In the genomic region with DNA sequence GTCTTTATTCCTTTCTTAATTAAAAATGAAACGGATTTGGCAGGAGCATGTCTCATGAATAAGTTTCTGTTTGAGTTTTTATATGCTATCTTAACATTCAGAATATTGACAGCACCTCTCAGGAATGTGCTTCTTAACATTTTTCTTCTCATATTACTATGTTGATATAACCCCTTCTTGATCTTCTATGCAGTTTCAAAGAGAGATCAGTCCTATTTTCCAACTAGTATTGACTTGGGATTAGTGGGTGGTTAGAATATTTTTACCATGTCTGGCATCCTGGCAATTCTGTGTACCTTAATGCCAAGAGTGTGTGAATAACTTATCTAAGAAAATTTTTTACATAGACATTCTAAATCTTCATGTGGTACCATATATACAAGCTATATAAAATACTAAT, we compare ENCODE assay signal across 20 mouse cellular contexts.
DNase-seq lines count a peak whose midpoint lies in the region; ATAC-seq and TF ChIP-seq lines count a peak whose summit lies in the region.
"Had no signal": no experiment of that assay in that cellular context is flagged by ENCODE, and none has a peak within 500 bp of the region (broad histone marks: within the 10 kb centered on the region; RNA-seq: fewer than 3 reads in every experiment).

No protein-coding gene starts in this region.

- H3K4me3 ChIP-seq in lung, embryonic 15.5 days, result no peak overlapping the region
- H3K4me3 ChIP-seq in stomach, embryonic 14.5 days (ENCODE audit: low read depth, low read length), result no peak overlapping the region
- H3K4me3 ChIP-seq in stomach, postnatal 0 days (ENCODE audit: low read depth, low read length), result no peak overlapping the region
- no peak overlapping the region for H3K4me3 ChIP-seq in myocyte
- H3K4me3 ChIP-seq in heart, embryonic 12.5 days, result no peak overlapping the region
- H3K4me3 ChIP-seq: forebrain, embryonic 10.5 days; forebrain, embryonic 13.5 days; heart, adult 2 months; heart, embryonic 10.5 days; hindbrain, embryonic 12.5 days; hindbrain, embryonic 15.5 days had no signal

- H3K9ac ChIP-seq in lung, embryonic 15.5 days, result no peak overlapping the region
- H3K9ac ChIP-seq in stomach, embryonic 14.5 days (replicated peaks; ENCODE audit: low read depth, low read length), result no peak overlapping the region
- no peak overlapping the region for H3K9ac ChIP-seq in stomach, postnatal 0 days (ENCODE audit: low read length)
- no peak overlapping the region for H3K9ac ChIP-seq in heart, embryonic 12.5 days
- H3K9ac ChIP-seq: forebrain, embryonic 13.5 days; hindbrain, embryonic 12.5 days; hindbrain, embryonic 15.5 days had no signal

- no peak for DNase-seq in lung, adult 18-20 months
- DNase-seq in stomach, postnatal 0 days (ENCODE audit: low spot score), result no peak
- DNase-seq: adrenal gland, postnatal 10 days; adrenal gland, postnatal 36 days; cerebellum, adult 2 months; cerebellum, adult 9-11 months; cerebellum, postnatal 25 days; gastrocnemius, postnatal 10 days; gastrocnemius, postnatal 36 days; heart, adult 2 months had no signal

- no peaks in the 10 kb centered on the region for H3K4me1 ChIP-seq in lung, embryonic 15.5 days
- H3K4me1 ChIP-seq in stomach, embryonic 14.5 days (ENCODE audit: control insufficient read depth, insufficient read depth, low read length), result no peaks in the 10 kb centered on the region
- H3K4me1 ChIP-seq in stomach, postnatal 0 days (replicated peaks; ENCODE audit: control insufficient read depth, insufficient read depth), result no peaks in the 10 kb centered on the region
- no peaks in the 10 kb centered on the region for H3K4me1 ChIP-seq in heart, embryonic 12.5 days (replicated peaks)
- H3K4me1 ChIP-seq: forebrain, embryonic 10.5 days; heart, embryonic 10.5 days; hindbrain, embryonic 12.5 days; hindbrain, embryonic 15.5 days had no signal

- H3K27me3 ChIP-seq in lung, embryonic 15.5 days, result no peaks in the 10 kb centered on the region
- no peaks in the 10 kb centered on the region for H3K27me3 ChIP-seq in stomach, embryonic 14.5 days (ENCODE audit: control insufficient read depth, insufficient read depth, low read length)
- no peaks in the 10 kb centered on the region for H3K27me3 ChIP-seq in stomach, postnatal 0 days (ENCODE audit: control insufficient read depth, insufficient read depth, low read length)
- no peaks in the 10 kb centered on the region for H3K27me3 ChIP-seq in myocyte (ENCODE audit: control insufficient read depth, insufficient read depth, insufficient read length)
- no peaks in the 10 kb centered on the region for H3K27me3 ChIP-seq in heart, embryonic 12.5 days (replicated peaks)
- H3K27me3 ChIP-seq: forebrain, embryonic 13.5 days; hindbrain, embryonic 12.5 days; hindbrain, embryonic 15.5 days had no signal

- 27% methylated on average over 1 of the region's 1 CpGs for WGBS in lung, embryonic 15.5 days
- WGBS in stomach, embryonic 14.5 days, result 54% methylated on average over 1 of the region's 1 CpGs
- WGBS in stomach, postnatal 0 days, result 45% methylated on average over 1 of the region's 1 CpGs
- WGBS in heart, embryonic 12.5 days, result 39% methylated on average over 1 of the region's 1 CpGs

- peak; percentile 62; the same call in 1 of the 2 replicates for ATAC-seq in lung, embryonic 15.5 days (ENCODE audit: borderline replicate concordance, extremely low read depth, low FRiP score, low TSS enrichment)
- 0 out of 2 replicates have a peak, but pooled peaks have one; percentile 46 for ATAC-seq in stomach, embryonic 14.5 days (ENCODE audit: insufficient number of reproducible peaks, insufficient read depth, low FRiP score, low read depth)
- ATAC-seq in stomach, postnatal 0 days (ENCODE audit: low FRiP score, low TSS enrichment), result no peak
- ATAC-seq in heart, embryonic 12.5 days (ENCODE audit: insufficient number of reproducible peaks, low FRiP score), result no peak
- ATAC-seq: forebrain, embryonic 16.5 days had no signal

- TF ChIP-seq EP300 in stomach, postnatal 0 days (optimal IDR thresholded peaks at IDR 0.05), result no peak

- no peak overlapping the region for H3K4me2 ChIP-seq in lung, embryonic 15.5 days
- H3K4me2 ChIP-seq in stomach, embryonic 14.5 days (replicated peaks; ENCODE audit: low read depth, low read length), result no peak overlapping the region
- no peak overlapping the region for H3K4me2 ChIP-seq in stomach, postnatal 0 days (replicated peaks; ENCODE audit: low read depth)
- H3K4me2 ChIP-seq in myocyte (ENCODE audit: low read depth), result peak overlapping the region; percentile 3
- no peak overlapping the region for H3K4me2 ChIP-seq in heart, embryonic 12.5 days
- H3K4me2 ChIP-seq: forebrain, embryonic 13.5 days; hindbrain, embryonic 12.5 days; hindbrain, embryonic 15.5 days had no signal

- no peaks in the 10 kb centered on the region for H3K36me3 ChIP-seq in lung, embryonic 15.5 days
- H3K36me3 ChIP-seq in stomach, embryonic 14.5 days (ENCODE audit: control insufficient read depth, insufficient read depth, low read length), result no peaks in the 10 kb centered on the region
- no peaks in the 10 kb centered on the region for H3K36me3 ChIP-seq in stomach, postnatal 0 days (ENCODE audit: control insufficient read depth, insufficient read depth, low read length)
- H3K36me3 ChIP-seq in myocyte (ENCODE audit: control insufficient read depth, insufficient read depth), result no peaks in the 10 kb centered on the region
- H3K36me3 ChIP-seq in heart, embryonic 12.5 days, result no peaks in the 10 kb centered on the region
- H3K36me3 ChIP-seq: forebrain, embryonic 10.5 days; heart, embryonic 10.5 days; hindbrain, embryonic 12.5 days; hindbrain, embryonic 15.5 days had no signal

- H3K79me2 ChIP-seq in myocyte (ENCODE audit: control insufficient read depth, insufficient read depth), result peaks cover 3% of the 10 kb centered on the region

- TF ChIP-seq POLR2A in myocyte (IDR thresholded peaks at IDR 0.05; ENCODE audit: insufficient read length, low read depth), result no peak

- TF ChIP-seq CTCF in stomach, postnatal 0 days (IDR thresholded peaks at IDR 0.05; ENCODE audit: low read depth), result no peak

- H3K27ac ChIP-seq in lung, embryonic 15.5 days, result no peak overlapping the region
- no peak overlapping the region for H3K27ac ChIP-seq in stomach, embryonic 14.5 days (ENCODE audit: low read length)
- H3K27ac ChIP-seq in stomach, postnatal 0 days (replicated peaks), result no peak overlapping the region
- H3K27ac ChIP-seq in heart, embryonic 12.5 days (ENCODE audit: poor library complexity, severe bottlenecking), result no peak overlapping the region
- H3K27ac ChIP-seq: forebrain, embryonic 10.5 days; forebrain, embryonic 13.5 days; heart, adult 2 months; heart, embryonic 10.5 days; hindbrain, embryonic 12.5 days; hindbrain, embryonic 15.5 days had no signal

- H3K9me3 ChIP-seq in lung, embryonic 15.5 days, result no peaks in the 10 kb centered on the region
- H3K9me3 ChIP-seq in stomach, embryonic 14.5 days (ENCODE audit: control insufficient read depth, low read depth, low read length), result no peaks in the 10 kb centered on the region
- H3K9me3 ChIP-seq in stomach, postnatal 0 days (ENCODE audit: control insufficient read depth, low read length), result no peaks in the 10 kb centered on the region
- H3K9me3 ChIP-seq in heart, embryonic 12.5 days (replicated peaks), result no peaks in the 10 kb centered on the region
- H3K9me3 ChIP-seq: forebrain, embryonic 10.5 days; forebrain, embryonic 13.5 days; heart, embryonic 10.5 days; hindbrain, embryonic 12.5 days; hindbrain, embryonic 15.5 days had no signal

- no peak overlapping the region for H3ac ChIP-seq in myocyte (ENCODE audit: control insufficient read depth, insufficient read length)

TF ChIP-seq in myocyte, 11 proteins besides CTCF, POLR2A, EP300 and RAD21:
- no peak for TF ChIP-seq REST (IDR thresholded peaks at IDR 0.05; ENCODE audit: insufficient read depth, insufficient read length)
- TF ChIP-seq USF1 (IDR thresholded peaks at IDR 0.05; ENCODE audit: low read depth), result no peak
- no peak for TF ChIP-seq POLR2AphosphoS2 (IDR thresholded peaks at IDR 0.05; ENCODE audit: insufficient read length, low read depth)
- TF ChIP-seq MYOD1 (IDR thresholded peaks at IDR 0.05; ENCODE audit: control insufficient read depth in 1 of 3, insufficient read length in 2 of 3, low read depth in 2 of 3), result no peak
TF ChIP-seq in myocyte: peak in this region for 0.

Comparison
In these comparisons a context has a peak if more than half of its experiments do, and no peak if none do; other contexts are left out.
1. ATAC-seq: peak in lung, embryonic 15.5 days (single experiment) and stomach, embryonic 14.5 days (single experiment); none in stomach, postnatal 0 days (single experiment) and heart, embryonic 12.5 days (single experiment).